Mouse (Mus musculus) neural tube, embryonic 15.5 days (tissue): ENCODE data around the gene Ogdhl. TPM values are rescaled to one million over a fixed set of nuclear protein-coding genes. Genes with fewer than 3 reads are reported as not detected.
"Not testable (repeated sequence)": the region's sequence is repeated elsewhere in the genome, so short reads cannot be mapped to it uniquely, and the experiment has no call there.

ENCODE experiments used
- ATAC-seq: fragments of 200-750 bp; cut with Nextera tagmentation; 2 replicates; pipeline ENCODE4 v1.8.0; 2017; ENCODE audit warnings: mild to moderate bottlenecking, moderate TSS enrichment, moderate library complexity; ENCODE audit not compliant: low FRiP score
- H3K27ac ChIP-seq: fragments of 300-500 bp; sonication (generic); replicated peaks from 2 replicates; pipeline ENCODE4 v1.5.1; 2015; ENCODE audit warnings: mild to moderate bottlenecking, inconsistent platforms
- H3K27me3 ChIP-seq: fragments of 300-500 bp; sonication (generic); replicated peaks from 2 replicates; pipeline ENCODE4 v1.6.1; 2015; ENCODE audit warnings: inconsistent platforms
- H3K36me3 ChIP-seq: fragments of 300-500 bp; sonication (generic); 2 replicates; pipeline ENCODE4 v1.6.1; 2015; ENCODE audit warnings: inconsistent platforms
- H3K4me1 ChIP-seq: fragments of 300-500 bp; sonication (generic); 2 replicates; pipeline ENCODE4 v1.6.1; 2015; ENCODE audit warnings: inconsistent platforms
- H3K4me2 ChIP-seq: fragments of 300-500 bp; sonication (generic); 2 replicates; pipeline ENCODE4 v1.6.1; 2015; ENCODE audit warnings: inconsistent platforms, mild to moderate bottlenecking, moderate library complexity
- H3K4me3 ChIP-seq: fragments of 300-500 bp; sonication (generic); replicated peaks from 2 replicates; pipeline ENCODE4 v1.5.1; 2015; ENCODE audit warnings: mild to moderate bottlenecking, inconsistent platforms
- H3K9ac ChIP-seq: fragments of 300-500 bp; sonication (generic); replicated peaks from 2 replicates; pipeline ENCODE4 v1.6.1; 2015; ENCODE audit warnings: mild to moderate bottlenecking, inconsistent platforms
- H3K9me3 ChIP-seq: fragments of 300-500 bp; sonication (generic); replicated peaks from 2 replicates; pipeline ENCODE4 v1.6.1; 2016; ENCODE audit warnings: inconsistent platforms
- WGBS: fragments of 180-500 bp; shearing (Covaris S2); methylation state at CpG from one replicate; pipeline ENCODE4 v1.1.7; 2015; ENCODE audit warnings: mixed read lengths; 5-methylcytosine and 5-hydroxymethylcytosine counted together
- polyA plus RNA-seq: library from polyadenylated mRNA; unstranded; fragments of >200 nt; fragmentation: Nextera tagmentation; extraction: Ambion mirVana; gene quantifications from 2 replicates; pipeline ENCODE4 v1.2.1, GENCODE M21; 2015

Ogdhl gene
- polyA plus RNA-seq, 1 experiment from 2014 or later, result 21.7 TPM

DNA sequence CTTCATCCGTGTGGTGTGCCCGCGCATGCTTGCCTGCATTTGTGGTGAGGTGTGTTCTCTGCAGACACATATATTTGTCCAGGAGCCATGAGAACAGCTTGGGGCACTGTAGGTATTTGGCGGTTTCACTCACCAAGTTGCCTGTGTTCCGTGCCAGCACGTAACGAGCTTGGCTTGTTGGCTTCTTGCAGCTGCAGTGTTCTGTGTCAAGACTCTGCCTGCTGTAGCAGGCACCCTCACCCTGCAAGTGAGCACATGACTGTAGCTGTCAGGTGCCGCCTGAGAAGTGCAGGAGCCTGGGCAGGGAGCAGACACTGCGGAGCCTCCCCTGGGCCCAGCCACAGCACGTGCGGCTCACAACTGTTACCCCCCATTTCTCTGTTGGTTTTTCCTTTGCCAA, 14.7 kb downstream of the Ogdhl start:
- ATAC-seq, result 0 out of 2 replicates have a peak, but pooled peaks have one; percentile 32
- Histone ChIP-seq H3K4me1 (peaks cover 6% of the 10 kb centered on the region; the same call in 1 of the 2 replicates), H3K4me2 (no peak overlapping the region), H3K9me3 (no peaks in the 10 kb centered on the region), H3K4me3 (no peak overlapping the region), H3K9ac (no peak overlapping the region), H3K27me3 (no peaks in the 10 kb centered on the region), H3K27ac (no peak overlapping the region), H3K36me3 (peaks cover 41% of the 10 kb centered on the region)
- 77% methylated on average over 11 of the region's 11 CpGs for WGBS

DNA sequence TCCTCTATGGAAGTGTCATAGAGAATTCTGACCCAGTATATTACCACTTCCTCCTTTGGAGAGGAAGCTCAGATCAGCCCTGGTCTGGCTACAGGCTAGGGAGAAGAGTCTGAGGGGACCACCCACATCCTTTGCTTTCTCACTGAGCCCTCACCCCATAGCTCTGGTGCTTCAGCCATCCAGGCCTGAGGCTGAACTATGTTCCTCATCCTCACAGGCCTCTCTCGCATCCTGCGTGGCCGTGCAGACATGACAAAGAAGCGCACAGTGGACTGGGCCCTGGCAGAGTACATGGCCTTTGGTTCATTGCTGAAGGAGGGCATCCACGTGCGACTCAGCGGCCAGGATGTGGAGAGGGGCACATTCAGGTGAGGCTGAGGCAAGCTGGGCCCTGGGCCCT, 20.0 kb downstream of the Ogdhl start:
- Histone ChIP-seq H3K27me3 (no peaks in the 10 kb centered on the region), H3K4me1 (0 out of 2 replicates have a peak, but pooled peaks cover 2% of the 10 kb centered on the region), H3K4me3 (no peak overlapping the region), H3K36me3 (peaks cover 42% of the 10 kb centered on the region), H3K9me3 (no peaks in the 10 kb centered on the region), H3K27ac (no peak overlapping the region), H3K9ac (no peak overlapping the region), H3K4me2 (no peak overlapping the region)
- ATAC-seq, result no peak
- 97% methylated on average over 7 of the region's 7 CpGs for WGBS

DNA sequence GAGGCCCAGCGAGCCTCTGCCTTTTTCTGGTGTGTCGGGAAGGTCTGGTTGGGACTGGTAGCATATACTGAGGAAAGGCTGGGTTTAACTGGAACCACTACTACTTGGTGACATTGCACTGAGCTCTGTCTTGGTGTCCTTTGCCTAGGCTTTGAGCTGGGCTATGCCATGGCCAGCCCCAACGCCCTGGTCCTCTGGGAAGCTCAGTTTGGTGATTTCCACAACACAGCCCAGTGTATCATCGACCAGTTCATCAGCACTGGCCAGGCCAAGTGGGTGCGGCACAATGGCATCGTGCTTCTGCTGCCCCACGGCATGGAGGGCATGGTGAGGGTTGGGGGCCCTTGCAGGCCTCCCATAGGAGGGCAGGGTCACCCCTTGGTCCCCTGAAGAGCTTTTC, 22.4 kb downstream of the Ogdhl start:
- H3K4me2 ChIP-seq, result no peak overlapping the region
- no peaks in the 10 kb centered on the region for H3K9me3 ChIP-seq
- no peaks in the 10 kb centered on the region for H3K27me3 ChIP-seq
- WGBS, result 90% methylated on average over 7 of the region's 7 CpGs
- no peaks in the 10 kb centered on the region for H3K4me1 ChIP-seq
- no peak overlapping the region for H3K9ac ChIP-seq
- no peak overlapping the region for H3K4me3 ChIP-seq
- no peak overlapping the region for H3K27ac ChIP-seq
- H3K36me3 ChIP-seq, result peaks cover 31% of the 10 kb centered on the region
- no peak for ATAC-seq

GRCm38 (mm10) chr14:32344694-32345093, 22.9 kb downstream of the Ogdhl start:
- no peaks in the 10 kb centered on the region for H3K27me3 ChIP-seq
- H3K4me2 ChIP-seq, result no peak overlapping the region
- ATAC-seq, result no peak
- H3K36me3 ChIP-seq, result peaks cover 26% of the 10 kb centered on the region
- no peak overlapping the region for H3K27ac ChIP-seq
- no peaks in the 10 kb centered on the region for H3K9me3 ChIP-seq
- 87% methylated on average over 9 of the region's 10 CpGs for WGBS
- no peak overlapping the region for H3K4me3 ChIP-seq
- no peaks in the 10 kb centered on the region for H3K4me1 ChIP-seq
- no peak overlapping the region for H3K9ac ChIP-seq

- H3K36me3 ChIP-seq, result peaks cover 4% of the 10 kb centered on the region; the same call in 1 of the 2 replicates
- no peak for ATAC-seq
- 94% methylated on average over 9 of the region's 9 CpGs for WGBS
- H3K4me2 ChIP-seq, result no peak overlapping the region
- H3K9ac ChIP-seq, result no peak overlapping the region
- H3K9me3 ChIP-seq, result no peaks in the 10 kb centered on the region
- no peak overlapping the region for H3K27ac ChIP-seq
- no peaks in the 10 kb centered on the region for H3K27me3 ChIP-seq
- no peak overlapping the region for H3K4me3 ChIP-seq
- H3K4me1 ChIP-seq, result no peaks in the 10 kb centered on the region
Measured at GRCm38 (mm10) chr14:32347307-32347706, 25.5 kb downstream of the Ogdhl start.

DNA sequence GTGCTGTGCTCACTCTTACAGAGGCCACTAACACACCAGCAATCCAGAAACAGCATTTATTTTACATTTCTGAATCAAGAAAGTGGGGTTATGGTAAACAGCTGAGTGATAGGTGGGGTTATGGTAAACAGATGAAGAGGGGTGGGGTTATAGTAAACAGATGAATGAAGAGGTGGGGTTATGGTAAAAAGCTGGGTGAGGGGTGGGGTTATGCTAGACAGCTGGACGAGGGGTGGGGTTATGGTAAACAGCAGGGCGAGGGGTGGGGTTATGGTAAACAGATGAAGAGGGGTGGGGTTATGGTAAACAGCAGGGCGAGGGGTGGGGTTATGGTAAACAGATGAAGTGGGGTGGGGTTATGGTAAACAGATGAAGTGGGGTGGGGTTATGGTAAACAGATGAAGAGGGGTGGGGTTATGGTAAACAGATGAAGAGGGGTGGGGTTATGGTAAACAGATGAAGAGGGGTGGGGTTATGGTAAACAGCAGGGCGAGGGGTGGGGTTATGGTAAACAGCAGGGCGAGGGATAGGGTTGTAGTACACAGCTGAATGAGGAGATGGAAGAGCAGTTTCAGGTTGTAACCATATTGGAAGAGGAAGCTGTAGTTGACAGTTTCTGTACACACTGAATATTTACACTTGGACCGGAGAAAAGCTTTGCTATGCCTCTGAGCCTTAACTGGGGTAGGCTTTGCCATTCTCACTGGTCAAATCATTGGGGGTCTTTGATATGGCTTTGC, 29.5 kb downstream of the Ogdhl start:
- H3K9ac ChIP-seq, H3K36me3 ChIP-seq, H3K27me3 ChIP-seq, H3K9me3 ChIP-seq, H3K27ac ChIP-seq, ATAC-seq, H3K4me1 ChIP-seq, H3K4me2 ChIP-seq, H3K4me3 ChIP-seq: not testable (repeated sequence)
- 36% methylated on average over 6 of the region's 6 CpGs for WGBS

DNA sequence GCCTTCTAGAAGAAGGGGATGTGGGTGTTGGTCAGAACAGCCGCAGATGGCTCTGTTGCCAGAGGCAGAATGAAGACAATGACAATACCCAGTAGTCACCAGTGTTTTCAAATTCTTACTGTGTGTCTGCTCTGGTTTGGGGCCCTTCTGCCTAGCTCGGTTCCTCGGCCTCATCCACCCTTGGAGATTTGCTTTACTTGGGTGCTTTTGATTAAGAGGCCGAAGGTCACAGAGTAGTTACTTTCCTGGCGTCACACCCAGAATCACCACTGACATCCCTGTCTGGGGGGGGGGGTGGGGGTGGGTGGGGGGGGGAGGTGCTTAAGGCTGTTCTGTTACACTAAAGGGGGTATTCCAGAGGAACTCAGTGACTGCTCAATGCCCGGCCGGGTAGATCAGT, 42.5 kb downstream of the Ogdhl start:
- WGBS, result 73% methylated on average over 7 of the region's 7 CpGs
- no peaks in the 10 kb centered on the region for H3K4me1 ChIP-seq
- H3K9me3 ChIP-seq, result no peaks in the 10 kb centered on the region
- H3K36me3 ChIP-seq, result no peaks in the 10 kb centered on the region
- ATAC-seq, result no peak
- no peak overlapping the region for H3K4me3 ChIP-seq
- H3K4me2 ChIP-seq, result no peak overlapping the region
- H3K9ac ChIP-seq, result no peak overlapping the region
- no peak overlapping the region for H3K27ac ChIP-seq
- no peaks in the 10 kb centered on the region for H3K27me3 ChIP-seq

DNA sequence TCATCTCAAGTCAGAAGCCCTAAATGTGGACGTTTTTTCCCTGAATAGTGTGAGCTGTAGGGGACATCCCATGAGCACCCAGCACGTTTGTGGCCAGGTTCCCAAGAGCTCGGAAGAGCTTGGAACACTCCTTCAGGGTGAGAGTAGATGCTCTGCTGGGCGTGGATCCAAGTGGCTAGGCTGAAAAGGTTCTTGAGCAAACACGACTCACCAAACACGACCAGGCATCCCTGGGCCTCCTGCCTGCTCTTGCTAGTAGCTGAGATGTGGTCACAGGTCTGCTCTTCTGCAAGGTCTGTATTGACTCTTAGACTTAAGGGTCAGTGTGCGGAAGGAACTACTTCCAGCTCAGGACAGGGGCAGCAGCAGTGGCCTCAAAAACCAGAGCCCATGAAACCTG, 47.9 kb downstream of the Ogdhl start:
- no peak overlapping the region for H3K27ac ChIP-seq
- no peak overlapping the region for H3K4me2 ChIP-seq
- H3K9me3 ChIP-seq, result no peaks in the 10 kb centered on the region
- no peaks in the 10 kb centered on the region for H3K27me3 ChIP-seq
- ATAC-seq, result no peak
- H3K9ac ChIP-seq, result no peak overlapping the region
- WGBS, result 75% methylated on average over 7 of the region's 7 CpGs
- no peak overlapping the region for H3K4me3 ChIP-seq
- H3K36me3 ChIP-seq, result no peaks in the 10 kb centered on the region
- no peaks in the 10 kb centered on the region for H3K4me1 ChIP-seq

DNA sequence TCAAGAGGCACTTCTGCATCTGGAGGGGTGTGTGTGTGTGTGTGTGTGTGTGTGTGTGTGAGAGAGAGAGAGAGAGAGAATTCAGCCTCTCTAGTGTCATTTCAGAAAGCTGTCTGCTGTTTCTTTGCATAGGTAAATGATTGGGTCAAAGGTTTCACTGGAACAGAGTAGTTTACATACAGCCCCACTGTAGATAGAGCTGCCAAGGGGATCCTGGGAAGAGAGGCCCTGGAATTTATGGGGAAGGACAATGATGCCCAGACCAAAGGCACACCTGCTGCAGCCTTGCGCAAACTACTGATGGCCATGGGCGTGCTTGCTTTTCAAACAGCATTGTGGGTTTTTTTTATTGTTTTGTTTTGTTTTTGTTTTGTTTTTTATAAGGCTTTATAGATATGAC, 50.7 kb downstream of the Ogdhl start:
- H3K9ac ChIP-seq, result no peak overlapping the region
- no peak overlapping the region for H3K4me3 ChIP-seq
- no peak for ATAC-seq
- no peak overlapping the region for H3K4me2 ChIP-seq
- H3K36me3 ChIP-seq, result no peaks in the 10 kb centered on the region
- 76% methylated on average over 2 of the region's 2 CpGs for WGBS
- H3K4me1 ChIP-seq, result no peaks in the 10 kb centered on the region
- H3K9me3 ChIP-seq, result no peaks in the 10 kb centered on the region
- H3K27me3 ChIP-seq, result peaks cover under 1% of the 10 kb centered on the region; the same call in 1 of the 2 replicates
- H3K27ac ChIP-seq, result no peak overlapping the region

DNA sequence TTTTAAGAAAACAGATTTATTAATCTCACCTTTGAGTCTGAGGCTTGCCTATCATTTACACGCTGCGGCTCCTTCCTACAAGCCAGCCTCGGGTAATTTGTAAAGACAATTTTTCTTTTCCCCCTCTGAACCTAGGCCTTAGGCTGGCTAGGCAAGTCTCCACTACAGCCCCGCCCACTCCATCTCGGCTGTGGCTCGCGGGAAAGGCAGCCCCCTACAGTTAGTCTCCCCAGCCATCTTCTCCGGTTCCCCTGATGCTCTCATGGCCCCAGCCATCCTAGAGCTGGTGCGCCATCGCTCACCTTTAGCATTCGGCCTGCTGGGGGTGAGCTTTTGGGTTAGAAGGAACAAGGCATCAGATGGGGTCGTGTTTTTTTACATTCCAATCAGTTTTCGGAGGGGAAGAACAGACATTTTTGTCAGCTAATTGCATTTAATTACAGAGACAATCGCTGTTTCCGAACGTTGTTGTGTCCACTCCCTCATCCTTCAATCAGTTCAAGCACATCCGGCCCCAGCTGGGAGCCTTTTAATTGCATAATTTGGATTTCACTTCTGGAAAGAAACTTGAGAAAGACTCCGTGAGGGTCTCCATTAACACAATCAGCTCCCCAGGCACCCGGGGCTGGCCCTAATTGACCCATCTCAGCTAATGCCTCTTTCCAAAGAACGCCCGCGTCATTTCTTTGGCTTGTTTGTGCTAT, 57.7 kb downstream of the Ogdhl start:
- WGBS, result 5% methylated on average over 22 of the region's 22 CpGs
- no peak overlapping the region for H3K4me3 ChIP-seq

GRCm38 (mm10) chr14:32380099-32380480, 58.3 kb downstream of the Ogdhl start:
- 36% methylated on average over 3 of the region's 3 CpGs for WGBS
- Histone ChIP-seq H3K4me1 (peaks cover 23% of the 10 kb centered on the region), H3K4me3 (no peak overlapping the region), H3K9ac (no peak overlapping the region), H3K36me3 (no peaks in the 10 kb centered on the region), H3K27me3 (peaks cover 45% of the 10 kb centered on the region), H3K9me3 (no peaks in the 10 kb centered on the region), H3K4me2 (no peak overlapping the region), H3K27ac (no peak overlapping the region)
- ATAC-seq, result no peak

More for the DNA sequence above, 57.7 kb downstream of the Ogdhl start:
- H3K36me3 ChIP-seq, result no peaks in the 10 kb centered on the region
- peaks cover 23% of the 10 kb centered on the region for H3K4me1 ChIP-seq
- ATAC-seq, result no peak
- no peaks in the 10 kb centered on the region for H3K9me3 ChIP-seq
- H3K27ac ChIP-seq, result no peak overlapping the region
- H3K9ac ChIP-seq, result no peak overlapping the region; the same call in 1 of the 2 replicates
- H3K27me3 ChIP-seq, result peaks cover 45% of the 10 kb centered on the region
- H3K4me2 ChIP-seq, result peak overlapping the region; percentile 35

- Histone ChIP-seq H3K4me3 (no peak overlapping the region), H3K9ac (no peak overlapping the region), H3K27me3 (peaks cover 45% of the 10 kb centered on the region), H3K4me2 (peak overlapping the region; percentile 20), H3K27ac (no peak overlapping the region), H3K9me3 (no peaks in the 10 kb centered on the region), H3K4me1 (peaks cover 23% of the 10 kb centered on the region), H3K36me3 (no peaks in the 10 kb centered on the region)
- ATAC-seq, result no peak
- WGBS, result 12% methylated on average over 7 of the region's 7 CpGs
Measured at GRCm38 (mm10) chr14:32381066-32381465, 59.2 kb downstream of the Ogdhl start.
